Mouse (Mus musculus) ES-Bruce4 (cell line): ENCODE data around the gene Gzf1.

ENCODE experiments used
- CTCF ChIP-seq: IDR thresholded peaks from one replicate; pipeline ENCODE4 v1.8.1; 2011; ENCODE audit warnings: low read depth, low read length
- POLR2A ChIP-seq: IDR thresholded peaks from one replicate; pipeline ENCODE4 v1.8.1; 2011; ENCODE audit warnings: low read length; ENCODE audit not compliant: insufficient read depth

GRCm38 (mm10) chr2:148642610-148643370 is 38.0 kb upstream of the Gzf1 start:
- TF ChIP-seq POLR2A (no peak), CTCF (no peak)
